Mouse (Mus musculus) monocyte, adult 2 months (primary cell): ENCODE results near the gene Rpl6.
"Not testable (repeated sequence)": the region's sequence is repeated elsewhere in the genome, so short reads cannot be mapped to it uniquely, and the experiment has no call there.

ENCODE experiments used
- DNase-seq, 2 experiments: peaks; one replicate each; pipeline ENCODE4 v3.0.0; 2022; ENCODE audit warnings: low spot score in 2 of 2, low read depth in 1 of 2

Gene Rpl6

DNA sequence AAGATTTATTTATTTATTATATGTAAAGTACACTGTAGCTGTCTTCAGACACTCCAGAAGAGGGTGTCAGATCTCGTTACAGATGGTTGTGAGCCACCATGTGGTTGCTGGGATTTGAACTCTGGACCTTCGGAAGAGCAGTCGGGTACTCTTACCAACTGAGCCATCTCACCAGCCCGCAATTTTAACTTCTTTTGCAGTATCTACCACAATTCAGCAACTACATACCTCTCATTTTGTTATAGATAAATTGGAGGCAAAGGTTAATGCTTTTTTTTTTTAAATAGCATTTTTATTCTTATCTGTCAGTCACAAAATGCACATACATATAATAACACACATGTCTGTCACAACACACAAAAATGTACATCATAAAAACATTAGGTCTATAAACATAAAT is 19.7 kb downstream of the Rpl6 start:
- DNase-seq = not testable (repeated sequence)

DNA sequence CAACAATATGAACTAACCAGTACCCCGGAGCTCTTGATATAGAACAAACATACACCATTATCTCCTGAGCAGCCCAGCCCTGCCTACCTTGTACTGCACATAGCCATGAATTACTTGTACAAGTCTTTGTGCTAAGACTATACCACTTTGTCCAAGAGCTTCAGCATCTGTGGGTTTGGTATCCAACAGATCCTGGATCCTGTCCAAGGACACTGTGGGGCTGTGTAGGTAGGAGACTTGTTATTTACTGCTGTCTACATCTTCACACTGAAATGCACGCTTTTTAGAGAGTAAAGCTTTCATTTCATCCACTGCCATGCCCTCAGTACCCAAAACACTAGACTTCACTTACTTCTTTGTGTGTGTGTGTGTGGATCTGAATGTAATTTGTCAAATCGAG is 20.6 kb downstream of the Rpl6 start:
- no peak for DNase-seq

DNA sequence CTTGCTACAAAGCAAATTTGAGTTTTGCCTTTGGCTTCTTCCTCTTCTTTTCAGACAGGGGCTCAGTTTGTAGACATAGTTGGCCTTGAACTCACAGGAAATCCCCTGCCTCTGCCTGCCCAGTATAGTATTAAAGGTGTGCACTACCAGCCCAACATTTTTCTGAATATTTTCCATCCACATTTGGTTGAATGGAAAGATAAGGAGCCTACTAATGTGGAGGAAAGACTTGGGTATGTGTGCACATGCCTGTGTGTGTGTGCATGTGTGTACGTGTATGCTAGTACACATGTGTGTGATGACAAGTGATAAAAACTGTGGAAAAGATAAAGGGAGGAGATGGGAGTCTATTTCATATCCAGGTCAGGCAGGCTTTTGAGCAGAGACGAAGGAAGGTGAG is 21.6 kb downstream of the Rpl6 start:
- no peak for DNase-seq

DNA sequence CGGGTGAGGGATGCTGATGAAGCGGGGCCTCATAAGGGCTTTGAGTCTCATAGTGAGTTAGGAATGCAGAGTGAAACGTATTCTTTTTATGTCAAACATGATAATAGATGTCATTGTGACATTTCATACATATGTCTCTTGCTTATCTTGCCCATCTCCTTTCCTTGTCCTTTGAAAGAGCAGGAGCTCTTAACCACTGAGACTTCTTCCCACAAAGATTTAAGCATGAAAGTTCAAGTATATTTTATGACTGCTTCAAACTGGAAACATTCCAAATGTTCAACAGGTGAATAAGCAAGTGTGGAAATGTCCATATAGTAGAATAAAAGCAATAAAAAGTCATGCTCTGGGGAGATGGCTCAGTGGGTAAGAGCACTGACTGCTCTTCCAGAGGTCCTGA is 22.1 kb downstream of the Rpl6 start:
- no peak for DNase-seq

DNA sequence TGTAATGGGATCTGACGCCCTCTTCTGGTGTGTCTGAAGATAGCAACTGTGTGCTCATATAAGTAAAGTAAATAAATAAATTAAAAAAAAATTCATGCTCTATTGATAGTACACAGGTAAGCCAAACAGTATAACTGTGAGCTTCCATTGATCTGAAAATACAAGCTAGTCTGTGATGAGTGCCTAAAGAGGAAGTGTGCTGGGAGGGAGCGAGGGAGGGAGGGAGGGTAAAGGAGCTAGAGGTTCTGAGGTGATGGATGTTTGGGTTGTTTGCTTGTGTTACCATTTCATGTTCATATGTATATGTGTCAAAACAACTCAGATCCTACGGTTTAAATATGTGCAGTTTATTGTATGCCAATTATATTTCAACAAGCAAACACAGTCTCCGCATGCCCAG is 22.6 kb downstream of the Rpl6 start:
- DNase-seq = no peak

DNA sequence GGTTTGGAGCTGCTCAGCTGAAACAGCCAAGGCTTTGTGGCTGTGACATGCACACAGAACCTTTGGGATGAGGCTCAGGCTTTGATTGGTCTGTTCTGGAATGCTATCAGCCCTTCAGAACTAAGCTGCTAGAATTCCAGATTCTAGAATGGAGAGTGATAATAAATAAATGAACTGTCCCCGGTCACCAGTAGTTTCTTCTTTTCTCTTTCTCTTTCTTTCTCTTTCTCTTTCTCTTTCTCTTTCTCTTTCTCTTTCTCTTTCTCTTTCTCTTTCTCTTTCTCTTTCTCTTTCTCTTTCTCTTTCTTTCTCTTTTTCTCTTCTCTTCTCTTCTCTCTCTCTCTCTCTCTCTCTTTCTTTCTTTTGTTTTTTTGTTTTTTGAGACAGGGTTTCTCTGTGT is 23.0 kb downstream of the Rpl6 start:
- DNase-seq = not testable (repeated sequence)

DNA sequence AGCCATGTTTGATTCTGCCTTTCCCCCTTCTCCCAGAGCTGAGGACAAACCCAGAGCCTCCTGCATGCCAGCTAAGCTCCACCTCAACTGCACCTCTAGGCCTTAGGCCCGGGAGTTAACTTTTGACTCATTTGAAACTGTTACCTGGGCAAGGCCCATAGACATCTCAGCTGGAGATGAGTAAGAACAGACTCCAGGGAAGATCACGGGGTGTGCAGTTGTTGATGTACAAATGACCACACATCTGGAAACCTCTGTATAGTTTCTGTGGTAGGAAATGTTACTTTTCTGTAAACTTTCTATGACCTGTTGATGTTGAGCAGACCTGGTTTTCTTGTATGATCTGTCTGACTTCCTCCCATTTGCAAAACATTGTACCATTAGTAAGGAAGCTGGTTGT is 24.9 kb downstream of the Rpl6 start:
- no peak for DNase-seq

DNA sequence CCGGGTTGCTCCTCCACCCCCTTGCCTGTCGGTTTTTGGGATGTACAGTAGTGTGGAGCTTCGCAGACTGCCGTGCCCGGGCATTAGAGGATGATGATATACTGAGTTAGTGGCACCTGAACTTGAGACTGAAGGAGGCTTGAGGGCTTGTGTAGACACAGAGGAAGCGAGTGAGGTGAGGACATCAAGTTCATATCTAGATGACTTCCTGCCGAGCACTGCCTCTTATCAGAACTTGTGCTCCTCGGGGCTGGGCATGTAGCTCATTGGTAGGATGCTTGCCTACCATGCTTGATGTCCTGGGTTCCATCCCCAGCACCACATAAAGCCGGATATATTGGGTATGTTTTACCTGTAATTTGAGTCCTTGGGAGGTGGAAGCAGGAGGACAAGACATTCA is 26.5 kb downstream of the Rpl6 start:
- DNase-seq = no peak

DNA sequence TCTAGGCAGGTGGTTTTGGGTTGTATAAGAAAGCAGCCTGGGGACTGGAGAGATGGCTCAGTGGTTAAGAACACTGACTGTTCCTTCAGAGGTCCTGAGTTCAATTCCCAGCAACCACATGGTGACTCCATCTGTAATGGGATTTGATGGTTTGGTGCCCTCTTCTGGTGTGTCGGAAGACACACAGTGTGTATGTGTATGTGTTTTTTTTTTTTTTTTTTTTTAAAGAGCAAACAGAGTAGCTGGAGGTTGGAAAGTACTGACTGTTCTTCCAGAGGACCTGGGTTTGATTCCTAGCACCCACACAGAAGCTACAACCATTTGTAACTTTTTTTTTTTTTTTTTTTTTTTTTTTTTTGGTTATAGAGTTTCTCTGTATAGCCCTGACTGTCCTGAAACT is 28.5 kb downstream of the Rpl6 start:
- no peak for DNase-seq

DNA sequence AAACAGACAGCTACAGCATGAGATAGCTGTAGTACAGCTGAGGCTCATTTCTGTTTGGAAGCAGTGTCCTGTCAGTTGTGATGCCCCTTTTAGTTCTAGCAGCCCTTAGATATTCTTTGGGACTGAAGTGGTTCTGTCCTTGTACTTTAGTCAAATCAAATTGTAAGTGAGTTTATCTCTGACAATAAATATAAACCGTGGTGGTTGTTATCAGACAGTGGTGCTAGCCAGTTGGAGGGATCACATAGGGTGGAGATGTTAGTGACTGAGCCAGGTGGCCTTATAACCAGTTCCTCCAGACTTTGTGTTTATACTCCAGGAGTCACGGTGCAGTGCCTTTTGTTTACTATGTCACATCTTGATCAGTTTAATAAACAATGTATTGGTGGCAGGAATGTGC is 29.4 kb downstream of the Rpl6 start:
- DNase-seq = no peak

DNA sequence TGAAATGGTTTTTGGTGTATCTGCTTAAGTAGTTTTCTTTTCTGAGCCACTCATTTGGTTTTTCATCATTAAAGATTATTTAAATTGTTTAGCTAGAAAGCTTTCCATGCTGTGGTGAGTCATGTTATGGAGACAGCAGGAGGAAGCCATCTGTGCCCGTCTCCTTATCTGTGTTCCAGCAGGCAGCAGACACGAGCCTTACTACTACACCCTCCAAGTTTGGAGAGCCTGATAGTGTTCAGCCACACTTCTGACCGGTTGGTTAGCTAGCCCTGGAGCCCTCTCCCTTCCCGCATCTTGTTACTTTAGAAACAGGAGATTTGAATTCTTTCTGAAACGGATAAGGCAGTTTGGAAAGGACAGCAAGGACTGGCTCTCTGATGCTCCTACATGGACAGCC is 31.9 kb downstream of the Rpl6 start:
- DNase-seq = no peak

DNA sequence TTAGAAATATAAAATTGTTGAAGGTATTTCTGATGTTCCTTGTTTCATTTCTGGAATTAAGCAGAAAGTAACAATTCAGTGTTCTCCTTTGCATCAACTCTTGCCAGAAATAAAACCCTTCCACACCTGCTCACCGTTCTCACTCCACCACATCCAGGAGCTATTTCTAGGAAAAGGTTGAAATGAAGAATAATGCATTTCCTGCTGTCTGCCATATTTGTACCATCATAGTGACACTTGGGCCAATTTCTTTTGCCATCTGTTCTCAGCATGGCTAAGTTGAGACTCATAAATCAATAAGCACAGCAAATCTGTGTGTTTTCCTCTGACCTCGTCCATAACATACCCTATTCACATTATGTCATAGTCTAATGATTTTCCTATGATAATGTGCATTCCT is 33.9 kb downstream of the Rpl6 start:
- DNase-seq = no peak

DNA sequence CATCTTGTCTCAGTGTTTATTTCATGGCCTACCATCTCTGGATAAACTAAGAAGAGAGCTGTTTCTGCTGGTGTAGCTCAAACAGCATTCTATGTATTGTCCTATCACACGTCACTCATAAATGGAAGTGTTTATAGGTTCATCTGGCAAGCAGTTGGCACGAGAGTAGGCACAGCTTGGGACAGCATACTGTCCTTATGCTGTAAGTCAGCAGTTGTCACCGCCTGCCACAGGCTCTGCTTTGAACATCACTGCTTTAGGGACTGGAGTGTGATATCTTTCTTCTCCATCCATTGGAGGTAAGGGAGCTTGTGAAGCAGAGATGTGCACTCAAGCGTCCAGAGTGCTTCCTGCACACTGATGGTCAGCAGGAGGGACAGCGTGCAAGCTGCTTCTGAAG is 35.6 kb downstream of the Rpl6 start:
- no peak for DNase-seq

DNA sequence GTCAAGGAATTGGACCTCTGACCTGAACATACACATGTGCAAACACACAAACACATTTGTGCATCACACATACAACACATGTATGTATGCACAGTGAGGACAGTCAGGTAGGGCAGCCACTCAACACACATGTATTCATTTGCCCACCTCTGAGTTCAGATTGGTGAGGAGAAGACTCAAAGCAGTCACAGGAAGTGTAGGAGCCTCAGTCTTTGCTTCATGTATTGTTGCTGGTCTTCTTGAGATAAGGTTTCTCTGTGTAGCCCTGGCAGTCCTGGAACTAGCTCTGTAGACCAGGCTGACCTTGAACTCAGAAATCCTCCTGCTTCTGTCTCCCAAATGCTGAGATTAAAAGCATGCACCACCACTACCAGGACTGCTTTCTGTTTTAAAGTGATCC is 36.9 kb downstream of the Rpl6 start:
- no peak for DNase-seq

DNA sequence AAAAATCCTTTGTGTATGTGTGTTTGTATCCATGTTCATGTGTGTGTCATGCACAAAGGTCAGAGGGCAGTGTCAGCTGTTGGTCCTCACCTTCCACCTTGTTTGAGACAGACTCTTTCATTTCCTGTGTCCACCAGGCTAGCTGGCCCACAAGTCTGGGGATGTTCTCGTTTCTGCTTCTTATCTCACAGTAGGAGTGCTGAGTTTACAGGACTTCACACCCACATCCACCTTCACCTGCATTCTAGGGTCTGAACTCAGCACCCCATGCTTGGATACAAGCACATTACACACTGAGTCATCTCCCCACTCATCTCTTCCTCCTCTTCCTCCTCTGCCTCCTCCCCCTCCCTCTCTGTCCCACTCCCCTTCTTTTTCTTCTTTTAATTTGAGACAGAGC is 38.0 kb downstream of the Rpl6 start:
- DNase-seq = no peak

DNA sequence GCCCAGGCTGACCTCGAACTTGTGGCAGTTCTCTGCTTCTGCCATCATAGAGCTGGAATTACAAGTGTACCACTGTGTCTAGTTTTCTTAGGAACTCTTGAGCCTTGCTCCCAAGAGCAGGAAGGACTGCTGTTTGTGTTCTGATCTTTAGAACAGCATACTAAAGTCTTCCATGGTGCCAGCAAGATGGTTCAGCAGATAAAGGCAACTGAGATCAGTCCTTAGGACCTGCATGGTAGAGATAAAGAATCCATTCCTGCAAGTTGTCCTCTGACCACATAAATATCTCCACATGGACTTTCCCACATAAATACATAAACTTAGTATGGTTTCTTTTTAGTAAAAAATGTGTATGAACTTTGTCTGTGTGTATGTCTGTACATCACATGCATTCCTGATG is 38.4 kb downstream of the Rpl6 start:
- DNase-seq = no peak

DNA sequence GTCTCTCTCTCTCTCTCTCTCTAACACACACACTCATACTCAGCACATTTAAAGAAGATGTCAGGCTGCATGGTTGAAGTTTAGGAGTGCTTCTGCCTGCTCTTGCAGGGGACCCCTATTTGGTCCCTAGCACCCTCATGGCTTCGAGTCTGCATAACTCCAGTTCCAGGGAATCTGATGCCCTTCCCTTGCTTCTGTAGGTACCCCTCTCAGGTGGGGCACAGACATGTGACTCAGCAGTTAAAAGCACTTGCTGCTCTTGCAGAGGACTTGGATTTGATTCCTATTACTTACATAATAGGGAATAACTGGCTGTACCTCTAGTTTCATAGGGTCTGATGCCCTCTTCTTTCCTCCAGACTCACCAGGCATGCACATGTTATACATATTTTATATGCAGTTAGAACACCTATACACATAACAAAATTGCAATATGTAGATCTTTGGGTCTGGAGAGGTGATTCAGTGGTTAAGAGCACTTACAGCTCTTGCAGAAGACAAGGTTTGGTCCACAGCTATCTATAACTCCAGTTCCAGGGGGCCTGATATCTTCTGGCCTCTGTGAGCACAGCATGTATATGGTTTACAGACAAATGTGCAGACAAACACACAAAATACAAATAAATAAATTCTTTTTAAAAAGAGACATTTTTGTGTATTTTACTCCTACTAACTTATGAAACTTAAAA is 39.5 kb downstream of the Rpl6 start:
- DNase-seq = no peak

DNA sequence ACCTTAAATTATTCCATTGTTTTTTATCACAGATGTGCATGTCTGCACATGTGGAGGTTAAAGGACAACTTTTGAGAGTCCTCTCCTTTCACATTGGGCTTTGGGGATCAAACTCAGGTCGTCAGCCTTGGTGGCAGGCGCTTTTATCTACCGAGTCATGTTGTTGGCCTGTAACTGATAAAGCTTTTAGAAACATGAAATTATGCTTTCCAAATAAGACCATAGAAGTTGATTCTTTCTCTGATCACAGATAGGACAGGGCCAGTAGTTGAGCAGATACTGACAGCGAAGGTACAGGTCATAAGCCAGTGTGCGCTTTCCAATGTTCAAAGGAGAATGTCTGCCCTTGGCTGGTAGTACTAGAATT is 40.1 kb downstream of the Rpl6 start:
- DNase-seq = no peak

DNA sequence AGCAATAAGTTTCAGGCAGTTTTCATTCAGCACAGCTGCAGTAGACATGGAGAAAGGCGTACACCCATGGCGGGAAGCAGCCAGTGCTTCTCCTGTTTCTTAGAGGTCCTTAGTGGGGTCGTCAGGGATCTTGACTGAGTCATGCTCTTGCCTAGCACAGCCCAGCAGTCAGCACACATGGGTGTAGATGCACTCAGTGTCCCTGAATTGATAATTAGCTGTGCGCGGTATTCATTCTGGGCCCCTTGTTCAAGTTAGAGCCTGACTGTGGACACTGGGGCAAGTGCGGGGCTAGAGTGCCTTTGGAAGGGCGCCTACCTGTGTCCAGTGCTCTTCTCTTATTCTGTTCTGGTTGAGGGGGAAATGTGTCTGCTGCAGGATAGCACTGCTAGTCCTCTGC is 40.9 kb downstream of the Rpl6 start:
- no peak for DNase-seq

DNA sequence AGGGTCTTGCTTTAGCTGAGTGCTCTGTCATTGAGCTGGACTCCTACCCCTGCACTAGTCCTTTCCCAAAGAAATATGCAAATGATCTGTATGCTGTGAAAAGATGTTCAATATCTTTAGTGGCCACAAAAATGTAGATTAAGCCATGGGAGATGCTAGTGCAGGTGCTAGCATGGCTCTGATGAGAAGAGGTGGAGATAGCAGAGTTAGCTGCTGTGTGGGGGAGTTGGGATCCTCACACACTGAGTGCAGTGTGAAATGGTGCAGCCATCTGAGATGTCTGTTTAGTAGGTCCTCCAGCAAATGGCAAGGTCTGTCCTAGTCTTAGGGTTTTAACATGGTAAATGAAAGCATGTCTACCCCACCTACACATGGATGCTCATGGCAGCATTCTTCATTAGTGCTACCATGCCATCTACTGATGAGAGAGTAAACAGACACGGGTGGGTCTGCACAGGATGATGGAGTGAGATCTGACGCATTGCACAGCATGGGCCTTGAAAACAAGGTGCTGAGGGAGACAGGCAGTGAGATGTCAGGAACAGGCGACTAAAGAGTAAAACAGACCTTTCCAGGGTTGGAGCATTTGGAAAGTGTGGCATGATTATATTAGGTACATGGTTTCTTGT is 44.6 kb downstream of the Rpl6 start:
- no peak for DNase-seq

DNA sequence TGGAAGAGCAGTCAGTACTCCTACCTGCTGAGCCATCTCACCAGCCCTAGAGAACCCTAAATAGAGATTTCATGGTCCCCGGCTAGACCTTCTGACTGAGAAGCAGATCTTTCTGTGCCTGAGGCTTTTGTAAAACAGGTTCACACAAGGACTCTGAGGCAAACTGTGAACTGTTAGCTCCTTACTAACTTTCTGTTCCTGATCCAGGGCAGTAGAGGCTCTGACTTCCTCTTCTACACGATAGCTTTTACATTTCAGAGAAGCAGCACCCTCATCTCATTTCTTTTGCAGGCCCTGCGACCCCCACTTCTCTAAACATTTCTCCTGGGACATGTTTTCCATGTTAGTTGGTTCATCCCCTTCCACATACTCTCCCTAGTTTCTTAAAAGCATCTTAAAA is 45.4 kb downstream of the Rpl6 start:
- no peak for DNase-seq

DNA sequence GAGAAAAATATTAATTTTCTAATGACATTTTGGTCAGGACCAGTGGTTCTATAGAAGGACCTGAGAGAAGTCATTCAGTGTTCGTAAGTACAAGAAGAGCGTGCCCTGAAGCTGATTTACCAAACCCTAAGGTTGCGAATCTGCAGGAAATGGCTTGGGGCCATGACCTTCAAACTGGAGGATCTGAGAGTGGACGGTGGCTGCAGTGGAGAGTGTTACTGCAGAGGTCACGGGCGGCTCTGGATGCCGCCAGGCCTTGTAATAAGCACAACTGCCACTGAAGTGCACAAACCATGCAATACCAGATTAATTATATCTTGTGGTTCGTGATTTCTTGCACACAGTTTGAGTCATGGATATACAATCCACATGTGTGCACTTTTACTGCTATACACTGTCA is 47.5 kb downstream of the Rpl6 start:
- peak; percentile 20 to 29 for DNase-seq

DNA sequence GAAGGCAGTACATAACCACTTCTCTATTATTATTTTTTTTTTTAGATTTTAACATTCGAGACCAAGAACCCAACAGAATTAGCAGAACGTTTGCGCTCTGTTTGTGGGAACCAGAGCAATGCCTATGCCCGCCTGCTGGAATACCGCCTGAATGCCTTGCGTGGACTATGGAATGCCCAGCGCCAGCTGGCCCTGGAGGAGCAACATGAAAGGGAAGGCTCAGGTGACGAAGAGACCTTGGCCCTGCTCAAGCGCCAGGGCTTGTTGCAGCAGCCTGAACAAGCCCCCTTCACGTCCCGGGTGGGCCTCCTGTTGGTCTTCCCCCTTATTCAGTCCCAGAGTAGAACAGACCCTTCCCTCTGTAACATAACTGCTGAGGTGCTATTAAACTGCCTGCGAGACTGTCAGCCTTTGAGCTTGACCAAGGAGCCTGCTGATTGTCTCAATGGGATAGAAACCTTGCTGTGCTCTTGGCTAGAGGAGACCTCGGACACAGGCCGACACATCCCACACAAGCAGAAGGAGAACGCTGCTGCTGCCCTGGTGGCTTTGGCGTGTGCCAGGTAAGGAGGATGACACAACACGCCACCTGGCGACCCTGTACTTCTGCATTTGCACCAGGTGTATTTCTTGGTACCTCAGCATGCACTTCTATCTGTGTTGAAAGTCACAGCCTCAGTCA is 49.7 kb downstream of the Rpl6 start:
- no peak for DNase-seq
